Mouse (Mus musculus) neural tube, embryonic 15.5 days (tissue): ENCODE measurements around the gene Hapln1. TPM values are rescaled to one million over a fixed set of nuclear protein-coding genes. Genes with fewer than 3 reads are reported as not detected.
A peak's percentile ranks its signal among the peaks of the same experiment; 100 is the strongest.

Source experiments
- ATAC-seq: fragments of 200-750 bp; cut with Nextera tagmentation; 2 replicates; pipeline ENCODE4 v1.8.0; 2017; ENCODE audit warnings: mild to moderate bottlenecking, moderate TSS enrichment, moderate library complexity; ENCODE audit not compliant: low FRiP score
- H3K27ac ChIP-seq: fragments of 300-500 bp; sonication (generic); replicated peaks from 2 replicates; pipeline ENCODE4 v1.5.1; 2015; ENCODE audit warnings: mild to moderate bottlenecking, inconsistent platforms
- H3K27me3 ChIP-seq: fragments of 300-500 bp; sonication (generic); replicated peaks from 2 replicates; pipeline ENCODE4 v1.6.1; 2015; ENCODE audit warnings: inconsistent platforms
- H3K36me3 ChIP-seq: fragments of 300-500 bp; sonication (generic); 2 replicates; pipeline ENCODE4 v1.6.1; 2015; ENCODE audit warnings: inconsistent platforms
- H3K4me1 ChIP-seq: fragments of 300-500 bp; sonication (generic); 2 replicates; pipeline ENCODE4 v1.6.1; 2015; ENCODE audit warnings: inconsistent platforms
- H3K4me2 ChIP-seq: fragments of 300-500 bp; sonication (generic); 2 replicates; pipeline ENCODE4 v1.6.1; 2015; ENCODE audit warnings: inconsistent platforms, mild to moderate bottlenecking, moderate library complexity
- H3K4me3 ChIP-seq: fragments of 300-500 bp; sonication (generic); replicated peaks from 2 replicates; pipeline ENCODE4 v1.5.1; 2015; ENCODE audit warnings: mild to moderate bottlenecking, inconsistent platforms
- H3K9ac ChIP-seq: fragments of 300-500 bp; sonication (generic); replicated peaks from 2 replicates; pipeline ENCODE4 v1.6.1; 2015; ENCODE audit warnings: mild to moderate bottlenecking, inconsistent platforms
- H3K9me3 ChIP-seq: fragments of 300-500 bp; sonication (generic); replicated peaks from 2 replicates; pipeline ENCODE4 v1.6.1; 2016; ENCODE audit warnings: inconsistent platforms
- WGBS: fragments of 180-500 bp; shearing (Covaris S2); methylation state at CpG from one replicate; pipeline ENCODE4 v1.1.7; 2015; ENCODE audit warnings: mixed read lengths; 5-methylcytosine and 5-hydroxymethylcytosine counted together
- polyA plus RNA-seq: library from polyadenylated mRNA; unstranded; fragments of >200 nt; fragmentation: Nextera tagmentation; extraction: Ambion mirVana; gene quantifications from 2 replicates; pipeline ENCODE4 v1.2.1, GENCODE M21; 2015

Gene Hapln1
- polyA plus RNA-seq, 1 experiment from 2014 or later, result 3.3 TPM

DNA sequence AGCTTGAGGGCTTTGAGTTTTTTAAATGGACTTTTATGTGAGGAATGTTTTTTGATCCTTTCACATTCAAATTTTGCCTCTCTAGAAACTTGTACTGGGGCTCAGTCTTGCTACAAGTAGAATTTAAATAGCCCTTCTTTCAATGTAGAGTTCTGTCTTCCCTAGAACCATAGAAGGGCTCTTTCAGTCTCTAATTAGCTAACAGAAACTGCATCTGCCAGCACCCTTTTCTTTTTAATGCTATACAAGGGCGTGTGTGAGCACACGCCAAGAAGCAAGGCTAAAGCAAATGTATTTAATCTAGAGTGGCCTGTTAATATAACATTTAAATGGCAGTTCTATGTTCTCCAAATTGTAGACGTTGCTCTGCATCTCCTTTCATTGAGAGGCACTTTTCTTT is 67.8 kb downstream of the Hapln1 start:
- Histone ChIP-seq H3K9ac (no peak overlapping the region), H3K4me2 (no peak overlapping the region)
- no peak for ATAC-seq

DNA sequence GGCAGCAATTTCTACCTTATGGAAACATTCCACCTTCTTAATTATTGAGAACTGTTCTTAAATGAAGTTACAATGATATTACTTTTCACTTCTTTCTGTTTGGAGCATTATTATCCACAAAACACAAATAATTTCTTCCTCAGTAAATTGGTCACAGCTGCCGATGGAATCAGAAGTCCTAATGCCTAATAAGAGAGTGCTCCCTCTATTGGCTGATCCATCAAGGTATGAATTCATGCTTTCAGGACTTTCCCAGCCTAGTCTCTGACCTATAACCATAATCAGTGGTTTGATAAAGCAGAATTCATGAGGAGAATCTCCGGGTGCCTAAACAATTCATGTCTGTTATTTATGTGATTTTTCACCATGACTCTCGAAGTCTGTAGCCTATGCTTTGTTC is 79.5 kb downstream of the Hapln1 start:
- Histone ChIP-seq H3K27ac (no peak overlapping the region), H3K4me2 (no peak overlapping the region), H3K9me3 (no peaks in the 10 kb centered on the region), H3K9ac (no peak overlapping the region), H3K36me3 (no peaks in the 10 kb centered on the region), H3K4me3 (no peak overlapping the region), H3K27me3 (no peaks in the 10 kb centered on the region), H3K4me1 (no peaks in the 10 kb centered on the region)
- ATAC-seq, result no peak
- 87% methylated on average over 3 of the region's 3 CpGs for WGBS

More for the DNA sequence above, 67.8 kb downstream of the Hapln1 start:
- Histone ChIP-seq H3K4me3 (no peak overlapping the region), H3K9me3 (no peaks in the 10 kb centered on the region), H3K4me1 (no peaks in the 10 kb centered on the region), H3K27me3 (no peaks in the 10 kb centered on the region), H3K27ac (no peak overlapping the region), H3K36me3 (no peaks in the 10 kb centered on the region)
- 51% methylated on average over 3 of the region's 3 CpGs for WGBS

DNA sequence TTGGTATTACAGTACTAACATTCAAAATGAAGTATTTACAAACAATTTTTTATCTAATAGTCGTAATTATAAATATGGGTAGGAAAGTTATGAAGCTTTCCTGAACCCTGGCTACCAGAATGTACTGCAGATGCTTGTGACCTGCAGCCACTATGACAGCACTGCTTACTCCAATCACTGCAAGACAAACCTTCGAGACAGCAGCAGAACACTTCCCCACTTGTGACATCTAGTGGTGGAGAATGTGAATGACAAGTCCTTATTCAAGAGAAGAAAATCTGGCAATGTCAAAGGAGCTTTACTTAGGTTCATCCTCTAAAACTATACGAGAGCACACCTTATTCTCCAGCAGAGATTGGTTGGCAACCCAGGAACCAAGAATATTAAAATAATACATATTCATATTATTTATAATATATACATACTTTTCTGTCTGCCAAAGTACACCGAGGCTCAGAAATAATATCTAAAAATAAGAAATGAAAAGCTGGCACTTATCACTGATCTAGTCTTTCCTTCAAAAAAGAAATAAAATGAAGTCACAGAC is 94.6 kb downstream of the Hapln1 start:
- Histone ChIP-seq H3K36me3 (no peaks in the 10 kb centered on the region), H3K4me1 (no peaks in the 10 kb centered on the region), H3K4me3 (no peak overlapping the region), H3K4me2 (no peak overlapping the region), H3K9me3 (no peaks in the 10 kb centered on the region), H3K27ac (no peak overlapping the region), H3K9ac (no peak overlapping the region), H3K27me3 (no peaks in the 10 kb centered on the region)
- 30% methylated on average over 4 of the region's 4 CpGs for WGBS
- peak; percentile 65; the same call in 1 of the 2 replicates for ATAC-seq

DNA sequence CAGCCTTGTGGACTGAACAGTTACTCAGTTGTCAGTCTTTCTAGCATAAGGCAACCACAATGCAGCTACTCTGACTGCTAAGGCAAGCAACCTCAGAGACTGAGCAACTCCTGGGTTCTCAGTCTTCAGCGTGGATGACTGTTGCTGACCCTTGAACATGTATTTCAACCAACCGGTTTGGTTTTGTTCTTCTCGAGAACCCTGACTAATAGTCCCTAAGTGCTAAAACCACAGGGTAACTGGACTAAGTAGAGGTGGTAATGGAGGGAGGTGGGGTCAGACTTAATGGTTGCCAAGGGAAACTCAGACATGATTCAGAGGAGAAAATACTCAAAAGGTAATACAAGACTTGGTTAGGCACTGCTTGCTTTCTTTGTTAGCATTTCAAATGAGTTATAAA is 97.4 kb downstream of the Hapln1 start:
- no peak overlapping the region for H3K4me2 ChIP-seq
- no peak overlapping the region for H3K27ac ChIP-seq
- H3K4me3 ChIP-seq, result no peak overlapping the region
- H3K9me3 ChIP-seq, result no peaks in the 10 kb centered on the region
- ATAC-seq, result no peak
- no peaks in the 10 kb centered on the region for H3K36me3 ChIP-seq
- 65% methylated on average over 3 of the region's 3 CpGs for WGBS
- no peak overlapping the region for H3K9ac ChIP-seq
- H3K4me1 ChIP-seq, result no peaks in the 10 kb centered on the region
- H3K27me3 ChIP-seq, result no peaks in the 10 kb centered on the region

DNA sequence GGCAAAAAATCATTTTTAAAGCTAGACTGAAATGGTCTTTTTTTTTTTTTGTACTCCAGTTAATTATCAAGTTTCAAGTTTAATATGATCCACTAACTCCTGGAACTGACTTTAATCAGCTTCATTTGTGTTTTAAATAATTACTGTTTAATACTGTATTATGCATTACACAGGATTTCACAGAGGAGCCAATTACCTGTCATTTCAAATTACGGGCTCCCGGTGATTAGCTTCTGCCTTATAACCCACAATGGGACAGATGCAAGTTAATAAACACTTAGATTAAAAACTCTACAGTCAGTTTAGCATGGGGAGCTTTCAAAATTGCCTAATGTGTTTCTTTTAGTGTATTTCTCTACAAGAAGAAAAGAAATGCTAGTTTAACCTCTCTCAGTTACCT is 106.0 kb downstream of the Hapln1 start:
- H3K36me3 ChIP-seq, result no peaks in the 10 kb centered on the region

DNA sequence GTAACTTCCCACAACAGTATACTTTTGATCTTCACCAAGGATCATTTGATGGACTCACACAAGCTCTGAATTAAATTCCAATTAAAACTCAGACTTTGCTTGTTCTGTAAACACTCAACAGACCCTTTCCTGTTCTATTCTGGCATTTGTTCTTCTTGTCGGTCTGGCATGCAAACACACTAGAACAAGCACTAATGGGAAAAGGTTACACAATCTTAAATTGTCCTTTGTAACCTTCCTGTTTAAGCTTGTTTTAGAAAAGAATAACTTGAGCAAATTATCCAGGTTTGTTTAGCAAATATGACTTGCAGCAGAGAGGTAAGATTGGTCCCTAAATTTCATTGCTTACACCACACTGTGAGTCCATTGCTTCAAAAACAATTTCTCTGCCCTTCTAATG is 113.2 kb downstream of the Hapln1 start:
- no peak for ATAC-seq

More for the DNA sequence above, 106.0 kb downstream of the Hapln1 start:
- 62% methylated on average over 2 of the region's 2 CpGs for WGBS
- Histone ChIP-seq H3K27me3 (no peaks in the 10 kb centered on the region), H3K4me2 (no peak overlapping the region), H3K9me3 (no peaks in the 10 kb centered on the region), H3K27ac (no peak overlapping the region), H3K4me3 (no peak overlapping the region), H3K4me1 (no peaks in the 10 kb centered on the region), H3K9ac (no peak overlapping the region)
- no peak for ATAC-seq

DNA sequence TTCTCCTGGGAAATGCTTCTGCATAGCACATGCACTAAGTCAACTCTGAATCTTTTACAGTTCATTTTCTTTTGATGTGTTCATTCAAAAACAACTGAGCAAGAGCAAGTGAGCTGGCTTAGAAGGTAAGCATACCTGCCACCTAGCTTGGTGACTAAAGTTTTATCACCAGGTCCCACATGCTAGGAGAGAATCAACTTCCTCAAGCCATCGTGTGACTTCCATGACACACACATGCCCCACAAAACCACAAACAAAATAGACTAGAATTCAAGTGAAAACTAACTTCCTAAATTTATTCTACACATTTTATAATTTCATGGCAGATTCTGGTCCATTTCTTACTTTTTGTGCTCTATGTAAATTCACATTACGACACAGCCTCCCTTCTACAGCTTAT is 113.7 kb downstream of the Hapln1 start:
- Histone ChIP-seq H3K9ac (no peak overlapping the region), H3K27me3 (no peaks in the 10 kb centered on the region), H3K4me1 (no peaks in the 10 kb centered on the region), H3K4me3 (no peak overlapping the region), H3K4me2 (no peak overlapping the region), H3K36me3 (0 out of 2 replicates have a peak, but pooled peaks cover 2% of the 10 kb centered on the region), H3K27ac (no peak overlapping the region), H3K9me3 (no peaks in the 10 kb centered on the region)
- 91% methylated on average over 2 of the region's 2 CpGs for WGBS
- ATAC-seq, result no peak

More for the DNA sequence above, 113.2 kb downstream of the Hapln1 start:
- Histone ChIP-seq H3K4me2 (no peak overlapping the region), H3K4me1 (no peaks in the 10 kb centered on the region), H3K9ac (no peak overlapping the region), H3K27me3 (no peaks in the 10 kb centered on the region), H3K36me3 (0 out of 2 replicates have a peak, but pooled peaks cover 2% of the 10 kb centered on the region), H3K27ac (no peak overlapping the region), H3K4me3 (no peak overlapping the region), H3K9me3 (no peaks in the 10 kb centered on the region)
- 88% methylated on average over 1 of the region's 1 CpGs for WGBS

DNA sequence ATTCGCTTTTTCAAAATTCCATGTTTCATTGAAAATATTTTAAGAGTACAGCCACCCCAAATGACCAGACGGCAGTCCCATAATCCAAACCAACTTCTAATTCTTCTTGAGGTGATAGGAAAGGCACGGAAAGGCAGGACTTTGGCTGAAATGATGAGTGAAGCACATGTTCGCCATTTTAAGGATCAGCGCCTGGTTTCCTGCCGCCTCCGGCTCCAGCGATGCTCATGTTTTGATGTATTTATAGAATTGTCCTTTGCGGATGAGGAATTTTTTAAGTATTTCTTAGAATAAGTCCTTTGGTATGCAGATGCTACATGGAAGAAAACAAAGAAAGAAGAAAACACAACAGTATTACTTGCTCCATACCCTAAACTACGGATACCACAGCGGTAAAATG is 117.5 kb downstream of the Hapln1 start:
- H3K4me2 ChIP-seq, result no peak overlapping the region

More for the DNA sequence above, 117.5 kb downstream of the Hapln1 start:
- Histone ChIP-seq H3K27ac (no peak overlapping the region), H3K9me3 (no peaks in the 10 kb centered on the region), H3K4me1 (no peaks in the 10 kb centered on the region), H3K4me3 (no peak overlapping the region), H3K36me3 (0 out of 2 replicates have a peak, but pooled peaks cover 2% of the 10 kb centered on the region), H3K27me3 (no peaks in the 10 kb centered on the region), H3K9ac (no peak overlapping the region)
- WGBS, result 96% methylated on average over 11 of the region's 11 CpGs
- no peak for ATAC-seq

Other genes with a start within 250 kb of the Hapln1 start
- 19.1 and 21.3 TPM in 2 replicates for gene Vcan, start 202.7 kb downstream of the Hapln1 start, polyA plus RNA-seq